Mouse (Mus musculus): ENCODE measurements at regions not wholly inside any gene's neighbourhood (a gene's known extent, or its start where the extent isn't known, plus 50 kb on each side); places are given as distances from the start of the nearest gene placed in this dataset.
"Not testable (repeated sequence)": the region's sequence is repeated elsewhere in the genome, so short reads cannot be mapped to it uniquely, and the experiment has no call there.

DNA sequence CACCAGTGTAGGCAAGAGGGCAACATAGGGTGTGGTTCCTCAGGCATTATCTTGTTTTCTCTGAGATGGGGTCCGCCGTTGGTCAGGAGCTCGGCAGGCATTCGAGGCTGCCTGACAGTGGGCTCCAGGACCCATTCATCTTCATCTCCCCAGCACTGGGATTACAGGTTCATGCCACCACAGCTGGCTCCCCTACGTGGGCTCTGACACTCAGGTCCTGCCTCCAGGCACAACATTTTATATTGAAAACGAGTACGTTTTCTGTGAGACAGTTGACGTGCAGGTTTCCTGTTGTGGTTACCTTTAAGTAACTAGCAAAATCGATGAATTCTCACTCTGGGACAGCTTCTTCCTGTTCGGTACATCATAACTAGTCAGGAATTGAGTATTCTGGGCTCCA lies 157.3 kb upstream of the Arglu1 start:
- 77% methylated on average over 10 of the region's 10 CpGs for WGBS
- no peaks in the 10 kb centered on the region for H3K27me3 ChIP-seq (ENCODE audit: control insufficient read depth, insufficient read depth, low read length)
- no peaks in the 10 kb centered on the region for H3K9me3 ChIP-seq (replicated peaks; ENCODE audit: control insufficient read depth, low read length)
- H3K4me3 ChIP-seq (ENCODE audit: low read depth, low read length) = no peak overlapping the region
- DNase-seq (ENCODE audit: low spot score) = no peak
- TF ChIP-seq CTCF (IDR thresholded peaks at IDR 0.05; ENCODE audit: low read depth) (no peak), EP300 (IDR thresholded peaks at IDR 0.05; ENCODE audit: low read depth) (no peak)
- H3K4me2 ChIP-seq (ENCODE audit: low read depth, low read length) = no peak overlapping the region
- H3K36me3 ChIP-seq (replicated peaks; ENCODE audit: control insufficient read depth, insufficient read depth, low read length) = no peaks in the 10 kb centered on the region
- no peak overlapping the region for H3K27ac ChIP-seq (ENCODE audit: low read depth)
- H3K9ac ChIP-seq (replicated peaks; ENCODE audit: low read depth, low read length) = no peak overlapping the region
- ATAC-seq (ENCODE audit: insufficient read depth, low read depth) = no peak
- peaks cover 5% of the 10 kb centered on the region for H3K4me1 ChIP-seq (ENCODE audit: control insufficient read depth, insufficient read depth)

DNA sequence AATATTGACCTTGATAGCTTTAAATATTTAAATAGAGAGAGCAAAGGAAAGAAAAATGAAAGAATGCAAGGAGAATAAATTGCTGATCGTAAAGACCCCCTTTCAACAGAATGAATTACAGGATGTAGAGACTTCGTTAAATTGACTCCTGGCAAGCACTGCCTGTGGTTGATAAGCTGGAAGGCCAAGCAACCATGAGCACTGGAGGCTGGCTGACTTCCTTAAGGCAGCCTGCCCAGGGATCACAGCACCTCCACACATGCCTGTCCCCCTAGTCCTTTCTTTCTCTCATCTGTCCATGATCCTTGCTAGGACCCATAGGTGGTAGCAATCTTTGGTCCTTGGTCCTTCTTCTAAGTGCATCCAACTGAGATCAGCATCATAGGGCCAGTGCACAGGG lies 152.0 kb upstream of the Arglu1 start:
- no peaks in the 10 kb centered on the region for H3K36me3 ChIP-seq (replicated peaks; ENCODE audit: control insufficient read depth, insufficient read depth, low read length)
- 33% methylated on average over 2 of the region's 2 CpGs for WGBS
- TF ChIP-seq EP300 (IDR thresholded peaks at IDR 0.05; ENCODE audit: low read depth) = no peak
- no peak for TF ChIP-seq CTCF (IDR thresholded peaks at IDR 0.05; ENCODE audit: low read depth)

DNA sequence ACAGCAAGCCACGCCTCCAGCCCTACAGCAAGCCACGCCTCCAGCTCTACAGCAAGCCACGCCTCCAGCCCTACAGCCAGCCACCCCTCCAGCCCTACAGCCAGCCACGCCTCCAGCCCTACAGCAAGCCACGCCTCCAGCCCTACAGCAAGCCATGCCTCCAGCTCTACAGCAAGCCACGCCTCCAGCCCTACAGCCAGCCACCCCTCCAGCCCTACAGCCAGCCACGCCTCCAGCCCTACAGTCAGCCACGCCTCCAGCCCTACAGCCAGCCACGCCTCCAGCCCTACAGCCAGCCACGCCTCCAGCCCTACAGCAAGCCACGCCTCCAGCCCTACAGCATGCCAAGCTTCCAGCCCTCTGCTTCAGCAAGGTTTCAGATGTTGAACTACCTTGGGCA lies 145.8 kb upstream of the Arglu1 start:
- 79% methylated on average over 11 of the region's 11 CpGs for WGBS
- not testable (repeated sequence) for H3K4me2 ChIP-seq (ENCODE audit: low read depth, low read length); ATAC-seq (ENCODE audit: insufficient read depth, low read depth); H3K4me1 ChIP-seq (ENCODE audit: control insufficient read depth, insufficient read depth); DNase-seq (ENCODE audit: low spot score); H3K27ac ChIP-seq (ENCODE audit: low read depth); H3K4me3 ChIP-seq (ENCODE audit: low read depth, low read length); H3K9ac ChIP-seq (replicated peaks; ENCODE audit: low read depth, low read length); H3K9me3 ChIP-seq (replicated peaks; ENCODE audit: control insufficient read depth, low read length); H3K27me3 ChIP-seq (ENCODE audit: control insufficient read depth, insufficient read depth, low read length); H3K36me3 ChIP-seq (replicated peaks; ENCODE audit: control insufficient read depth, insufficient read depth, low read length)

More for the DNA sequence above, 152.0 kb upstream of the Arglu1 start:
- DNase-seq (ENCODE audit: low spot score) = no peak
- Histone ChIP-seq H3K27ac (ENCODE audit: low read depth) (no peak overlapping the region), H3K9ac (replicated peaks; ENCODE audit: low read depth, low read length) (no peak overlapping the region), H3K4me1 (ENCODE audit: control insufficient read depth, insufficient read depth) (peaks cover 4% of the 10 kb centered on the region), H3K27me3 (ENCODE audit: control insufficient read depth, insufficient read depth, low read length) (no peaks in the 10 kb centered on the region), H3K4me2 (ENCODE audit: low read depth, low read length) (no peak overlapping the region), H3K4me3 (ENCODE audit: low read depth, low read length) (no peak overlapping the region), H3K9me3 (replicated peaks; ENCODE audit: control insufficient read depth, low read length) (no peaks in the 10 kb centered on the region)
- ATAC-seq (ENCODE audit: insufficient read depth, low read depth) = no peak

DNA sequence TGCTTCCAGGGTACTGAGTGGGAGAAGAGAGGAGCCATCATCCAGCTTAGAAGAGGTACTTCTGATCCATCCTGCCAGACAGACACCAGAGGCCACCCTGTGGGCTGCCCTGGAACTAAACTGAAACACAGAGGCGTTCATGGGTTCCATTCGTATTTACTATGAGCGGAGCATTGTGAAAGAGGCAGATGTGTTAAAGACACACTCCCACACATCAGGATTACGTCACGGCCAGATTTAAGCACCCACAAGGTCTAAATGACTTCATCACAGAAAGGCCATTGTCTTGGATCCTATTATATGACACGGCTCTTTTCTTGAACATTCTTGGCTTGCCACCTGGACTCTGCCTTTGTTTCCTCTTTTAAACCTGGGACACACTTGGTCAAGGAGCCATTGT lies 141.0 kb upstream of the Arglu1 start:
- peak overlapping the region; percentile 55; the same call in 1 of the 2 replicates for H3K27ac ChIP-seq (ENCODE audit: low read depth)

DNA sequence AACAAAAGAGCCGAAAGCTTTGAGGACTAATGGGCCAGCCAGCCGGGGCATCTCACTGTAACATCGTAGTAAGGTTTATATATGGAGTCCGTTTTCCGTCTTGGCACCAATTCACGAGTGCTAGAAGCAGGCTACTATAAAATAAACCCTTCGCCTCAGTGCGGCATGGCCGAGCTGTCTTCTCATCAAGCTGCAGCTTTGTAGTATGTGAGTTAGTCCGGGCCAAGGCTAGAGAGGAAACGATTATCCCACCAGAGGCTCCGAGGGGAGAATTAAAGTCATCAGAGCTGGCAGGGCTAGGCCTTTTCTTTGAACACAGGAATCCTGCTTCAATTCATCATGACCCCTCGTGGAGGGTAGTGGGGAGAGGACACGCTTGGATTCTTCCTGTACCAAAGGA lies 138.9 kb upstream of the Arglu1 start:
- no peak; the same call in 1 of the 2 replicates for ATAC-seq (ENCODE audit: insufficient read depth, low read depth)
- Histone ChIP-seq H3K4me2 (ENCODE audit: low read depth, low read length) (no peak overlapping the region), H3K4me3 (ENCODE audit: low read depth, low read length) (no peak overlapping the region), H3K9ac (replicated peaks; ENCODE audit: low read depth, low read length) (no peak overlapping the region), H3K27me3 (ENCODE audit: control insufficient read depth, insufficient read depth, low read length) (no peaks in the 10 kb centered on the region), H3K4me1 (ENCODE audit: control insufficient read depth, insufficient read depth) (peaks cover 7% of the 10 kb centered on the region), H3K27ac (ENCODE audit: low read depth) (no peak overlapping the region), H3K36me3 (replicated peaks; ENCODE audit: control insufficient read depth, insufficient read depth, low read length) (no peaks in the 10 kb centered on the region), H3K9me3 (replicated peaks; ENCODE audit: control insufficient read depth, low read length) (no peaks in the 10 kb centered on the region)
- no peak for TF ChIP-seq CTCF (IDR thresholded peaks at IDR 0.05; ENCODE audit: low read depth)
- TF ChIP-seq EP300 (IDR thresholded peaks at IDR 0.05; ENCODE audit: low read depth) = no peak
- no peak for DNase-seq (ENCODE audit: low spot score)
- 64% methylated on average over 14 of the region's 14 CpGs for WGBS

More for the DNA sequence above, 141.0 kb upstream of the Arglu1 start:
- 62% methylated on average over 6 of the region's 6 CpGs for WGBS
- H3K4me3 ChIP-seq (ENCODE audit: low read depth, low read length) = no peak overlapping the region
- no peak overlapping the region for H3K4me2 ChIP-seq (ENCODE audit: low read depth, low read length)
- TF ChIP-seq CTCF (IDR thresholded peaks at IDR 0.05; ENCODE audit: low read depth) = no peak
- ATAC-seq (ENCODE audit: insufficient read depth, low read depth) = peak; percentile 51; the same call in 1 of the 2 replicates
- no peaks in the 10 kb centered on the region for H3K9me3 ChIP-seq (replicated peaks; ENCODE audit: control insufficient read depth, low read length)
- no peak overlapping the region for H3K9ac ChIP-seq (replicated peaks; ENCODE audit: low read depth, low read length)
- no peaks in the 10 kb centered on the region for H3K27me3 ChIP-seq (ENCODE audit: control insufficient read depth, insufficient read depth, low read length)
- H3K36me3 ChIP-seq (replicated peaks; ENCODE audit: control insufficient read depth, insufficient read depth, low read length) = no peaks in the 10 kb centered on the region
- H3K4me1 ChIP-seq (ENCODE audit: control insufficient read depth, insufficient read depth) = peaks cover 7% of the 10 kb centered on the region
- no peak for DNase-seq (ENCODE audit: low spot score)

DNA sequence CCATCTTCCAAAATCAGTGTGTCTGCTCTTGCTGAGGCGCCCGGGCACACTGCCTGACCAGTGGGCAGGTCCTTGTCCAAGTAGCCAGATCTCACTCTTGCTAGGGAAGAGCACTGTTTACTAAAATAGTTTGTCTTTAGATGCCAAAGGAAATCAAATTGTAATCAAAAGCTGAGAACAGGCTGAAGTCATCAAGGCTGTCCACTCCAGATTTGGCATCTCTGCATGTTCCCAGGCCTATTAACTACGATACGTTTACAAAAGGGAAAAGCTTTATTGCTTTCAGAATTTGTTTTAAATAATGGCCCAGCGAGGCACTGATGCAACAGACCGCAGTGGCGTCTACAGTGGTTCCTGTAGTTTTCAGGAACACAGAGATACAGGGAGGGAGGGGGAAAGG lies 137.2 kb upstream of the Arglu1 start:
- Histone ChIP-seq H3K27ac (ENCODE audit: low read depth) (no peak overlapping the region), H3K4me3 (ENCODE audit: low read depth, low read length) (no peak overlapping the region), H3K36me3 (replicated peaks; ENCODE audit: control insufficient read depth, insufficient read depth, low read length) (no peaks in the 10 kb centered on the region), H3K9me3 (replicated peaks; ENCODE audit: control insufficient read depth, low read length) (no peaks in the 10 kb centered on the region), H3K9ac (replicated peaks; ENCODE audit: low read depth, low read length) (no peak overlapping the region), H3K27me3 (ENCODE audit: control insufficient read depth, insufficient read depth, low read length) (no peaks in the 10 kb centered on the region), H3K4me1 (ENCODE audit: control insufficient read depth, insufficient read depth) (peaks cover 7% of the 10 kb centered on the region), H3K4me2 (ENCODE audit: low read depth, low read length) (no peak overlapping the region)
- 92% methylated on average over 7 of the region's 7 CpGs for WGBS
- ATAC-seq (ENCODE audit: insufficient read depth, low read depth) = no peak
- no peak for DNase-seq (ENCODE audit: low spot score)
- no peak for TF ChIP-seq EP300 (IDR thresholded peaks at IDR 0.05; ENCODE audit: low read depth)
- no peak for TF ChIP-seq CTCF (IDR thresholded peaks at IDR 0.05; ENCODE audit: low read depth)
